Mouse (Mus musculus) heart, embryonic 15.5 days (tissue): Measurements from ENCODE around the gene Rbm8a. TPM values are rescaled to one million over a fixed set of nuclear protein-coding genes. Genes with fewer than 3 reads are reported as not detected.

Experiments
- ATAC-seq: fragments of 200-750 bp; cut with Nextera tagmentation; replicated peaks from 2 replicates; pipeline ENCODE4 v1.8.0; 2017; ENCODE audit warnings: low read depth, moderate TSS enrichment; ENCODE audit not compliant: insufficient number of reproducible peaks, insufficient read depth, low FRiP score
- H3K27ac ChIP-seq: fragments of 300-500 bp; sonication (generic); 2 replicates; pipeline ENCODE4 v1.5.1; 2015; ENCODE audit warnings: mild to moderate bottlenecking, inconsistent platforms
- H3K27me3 ChIP-seq: fragments of 300-500 bp; sonication (generic); 2 replicates; pipeline ENCODE4 v1.6.1; 2015; ENCODE audit warnings: inconsistent platforms
- H3K36me3 ChIP-seq: fragments of 300-500 bp; sonication (generic); 2 replicates; pipeline ENCODE4 v1.6.1; 2015; ENCODE audit warnings: mild to moderate bottlenecking, inconsistent platforms
- H3K4me1 ChIP-seq: fragments of 300-500 bp; sonication (generic); replicated peaks from 2 replicates; pipeline ENCODE4 v1.6.1; 2015; ENCODE audit warnings: inconsistent platforms
- H3K4me2 ChIP-seq: fragments of 300-500 bp; sonication (generic); 2 replicates; pipeline ENCODE4 v1.6.1; 2015; ENCODE audit warnings: inconsistent platforms, mild to moderate bottlenecking, moderate library complexity
- H3K4me3 ChIP-seq: fragments of 300-500 bp; sonication (generic); 2 replicates; pipeline ENCODE4 v1.5.1; 2015; ENCODE audit warnings: mild to moderate bottlenecking, inconsistent platforms
- H3K9ac ChIP-seq: fragments of 300-500 bp; sonication (generic); 2 replicates; pipeline ENCODE4 v1.6.1; 2015; ENCODE audit warnings: mild to moderate bottlenecking, inconsistent platforms
- H3K9me3 ChIP-seq: fragments of 300-500 bp; sonication (generic); replicated peaks from 2 replicates; pipeline ENCODE4 v1.6.1; 2016; ENCODE audit warnings: inconsistent platforms
- WGBS: fragments of 180-500 bp; shearing (Covaris S2); methylation state at CpG from one replicate; pipeline ENCODE4 v1.1.7; 2015; ENCODE audit warnings: mixed read lengths; 5-methylcytosine and 5-hydroxymethylcytosine counted together
- polyA plus RNA-seq: library from polyadenylated mRNA; unstranded; fragments of >200 nt; fragmentation: Nextera tagmentation; extraction: Ambion mirVana; gene quantifications from 2 replicates; pipeline ENCODE4 v1.2.1, GENCODE M21; 2015

Rbm8a gene
- polyA plus RNA-seq, 1 experiment from 2014 or later = 73.9 TPM

DNA sequence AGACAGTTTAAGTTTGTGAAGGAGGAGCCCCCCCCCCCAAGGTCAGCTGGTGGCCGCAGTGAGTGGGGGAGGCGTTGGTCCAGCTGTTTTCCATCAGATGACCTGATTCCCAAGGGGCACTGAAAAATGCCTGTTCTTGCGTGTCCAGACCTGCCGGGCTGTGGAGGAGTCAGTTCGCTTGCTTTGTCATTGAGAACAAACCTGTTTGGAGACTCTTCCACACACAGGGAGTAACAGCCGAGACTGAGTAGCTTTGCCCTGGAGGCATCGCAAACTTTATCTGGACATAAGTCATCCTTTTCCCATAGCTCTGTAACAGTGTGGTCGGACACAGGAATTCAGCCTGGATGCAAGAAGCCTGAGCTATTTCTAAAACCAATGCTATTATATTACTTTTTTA lies 44.7 kb downstream of the Rbm8a start:
- Histone ChIP-seq H3K4me1 (peaks cover 6% of the 10 kb centered on the region), H3K9me3 (no peaks in the 10 kb centered on the region), H3K9ac (no peak overlapping the region), H3K4me2 (no peak overlapping the region), H3K27ac (no peak overlapping the region), H3K4me3 (no peak overlapping the region), H3K27me3 (peaks cover 8% of the 10 kb centered on the region), H3K36me3 (no peaks in the 10 kb centered on the region)
- ATAC-seq = no peak
- 61% methylated on average over 8 of the region's 8 CpGs for WGBS

DNA sequence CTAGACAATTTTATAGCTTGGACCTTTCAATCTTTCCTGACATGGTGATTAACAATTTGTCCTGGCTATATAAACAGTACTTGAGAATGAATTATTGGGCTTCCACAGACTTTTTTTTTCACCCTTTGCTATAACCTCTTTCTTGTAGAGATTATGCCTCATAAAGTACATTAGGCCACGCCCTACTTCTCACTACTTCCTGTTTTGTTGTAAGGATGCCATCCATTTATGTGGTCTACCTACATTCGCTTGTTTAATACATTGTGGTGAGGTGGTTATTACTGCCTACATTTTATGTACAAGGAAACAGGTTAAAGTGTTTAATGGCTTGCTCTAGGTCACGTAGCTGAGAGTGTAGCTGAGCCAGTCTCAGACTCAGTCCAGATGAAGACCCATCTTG lies 45.4 kb downstream of the Rbm8a start:
- H3K27ac ChIP-seq = no peak overlapping the region
- no peak overlapping the region for H3K4me3 ChIP-seq
- no peaks in the 10 kb centered on the region for H3K9me3 ChIP-seq
- peaks cover 5% of the 10 kb centered on the region for H3K4me1 ChIP-seq
- no peak overlapping the region for H3K9ac ChIP-seq
- WGBS = 76% methylated on average over 3 of the region's 3 CpGs
- H3K36me3 ChIP-seq = no peaks in the 10 kb centered on the region
- peaks cover 14% of the 10 kb centered on the region for H3K27me3 ChIP-seq
- no peak overlapping the region for H3K4me2 ChIP-seq
- ATAC-seq = no peak

DNA sequence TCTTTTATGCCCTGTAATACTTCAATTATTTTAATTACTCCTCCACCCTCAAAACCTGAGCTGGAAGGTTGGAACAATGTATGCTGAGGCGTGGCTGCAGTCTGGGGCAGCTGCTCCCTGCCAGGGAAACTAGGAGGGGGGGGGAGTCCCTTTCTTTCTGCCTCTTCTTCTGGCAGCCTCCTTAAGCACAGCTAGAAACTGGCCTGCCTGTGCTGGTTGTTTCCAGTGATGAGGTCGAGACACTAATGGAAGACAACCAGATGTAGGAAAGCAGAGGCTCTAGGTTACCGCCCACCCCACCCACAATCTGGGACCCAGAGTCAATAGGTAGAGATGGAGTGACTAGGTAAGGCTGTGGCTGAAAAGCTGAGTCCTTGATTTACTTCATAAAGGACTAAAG lies 46.0 kb downstream of the Rbm8a start:
- no peak overlapping the region for H3K4me2 ChIP-seq
- H3K9me3 ChIP-seq = no peaks in the 10 kb centered on the region
- no peak for ATAC-seq
- 62% methylated on average over 3 of the region's 3 CpGs for WGBS
- H3K4me3 ChIP-seq = no peak overlapping the region
- no peak overlapping the region for H3K9ac ChIP-seq
- H3K36me3 ChIP-seq = no peaks in the 10 kb centered on the region
- no peak overlapping the region for H3K27ac ChIP-seq
- H3K4me1 ChIP-seq = peaks cover under 1% of the 10 kb centered on the region
- H3K27me3 ChIP-seq = peaks cover 19% of the 10 kb centered on the region

DNA sequence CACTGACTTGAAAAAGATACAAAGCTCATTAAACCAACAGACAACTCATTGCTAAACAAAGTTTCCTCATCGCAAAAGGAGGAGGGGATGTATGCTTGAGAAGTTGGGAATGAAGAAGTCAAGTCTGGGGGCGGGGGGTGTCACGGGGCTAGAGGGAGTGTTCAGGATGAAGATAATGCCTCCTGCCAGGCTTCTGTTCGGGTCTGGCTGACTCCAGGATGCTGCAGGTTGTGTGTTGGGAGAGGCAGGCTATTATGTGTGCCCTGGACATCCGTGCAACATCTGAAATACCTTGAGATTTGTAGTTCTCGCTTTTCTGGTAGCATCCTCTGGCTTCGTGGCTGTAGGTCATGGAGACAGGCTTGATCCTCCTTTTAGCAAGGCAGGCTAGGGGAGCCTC lies 48.7 kb downstream of the Rbm8a start:
- Histone ChIP-seq H3K4me1 (no peaks in the 10 kb centered on the region), H3K9ac (no peak overlapping the region), H3K9me3 (no peaks in the 10 kb centered on the region), H3K36me3 (no peaks in the 10 kb centered on the region), H3K27me3 (peaks cover 34% of the 10 kb centered on the region), H3K4me3 (no peak overlapping the region), H3K27ac (no peak overlapping the region), H3K4me2 (no peak overlapping the region)
- 64% methylated on average over 7 of the region's 7 CpGs for WGBS
- no peak for ATAC-seq

DNA sequence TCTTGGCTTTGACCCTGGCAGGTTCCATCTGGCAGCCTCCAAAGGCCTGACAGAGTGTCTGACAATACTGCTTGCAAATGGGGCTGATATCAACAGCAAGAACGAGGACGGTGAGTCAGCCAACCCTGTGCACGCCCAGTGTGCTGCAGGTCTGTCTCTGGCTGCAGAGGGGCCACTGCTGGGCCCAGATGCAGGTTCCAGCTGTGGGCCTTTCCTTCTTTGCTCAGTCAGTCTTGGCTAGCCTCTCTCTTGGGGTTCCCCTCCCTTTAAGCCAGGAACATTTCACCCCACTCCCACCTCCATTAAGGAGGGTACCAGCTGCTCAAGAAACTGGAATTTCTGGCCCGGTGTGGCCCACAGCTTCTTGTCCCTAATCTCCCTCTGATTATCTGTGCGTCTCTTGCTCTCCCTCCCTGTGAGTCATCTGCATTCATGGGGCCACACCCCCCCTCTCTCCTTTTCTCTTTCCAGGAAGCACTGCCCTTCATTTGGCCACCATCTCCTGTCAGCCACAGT lies 49.5 kb downstream of the Rbm8a start:
- Histone ChIP-seq H3K27me3 (peaks cover 41% of the 10 kb centered on the region), H3K36me3 (no peaks in the 10 kb centered on the region), H3K4me1 (no peaks in the 10 kb centered on the region), H3K4me3 (no peak overlapping the region), H3K9ac (no peak overlapping the region), H3K9me3 (no peaks in the 10 kb centered on the region), H3K4me2 (no peak overlapping the region), H3K27ac (no peak overlapping the region)
- WGBS = 22% methylated on average over 5 of the region's 5 CpGs
- ATAC-seq = no peak

DNA sequence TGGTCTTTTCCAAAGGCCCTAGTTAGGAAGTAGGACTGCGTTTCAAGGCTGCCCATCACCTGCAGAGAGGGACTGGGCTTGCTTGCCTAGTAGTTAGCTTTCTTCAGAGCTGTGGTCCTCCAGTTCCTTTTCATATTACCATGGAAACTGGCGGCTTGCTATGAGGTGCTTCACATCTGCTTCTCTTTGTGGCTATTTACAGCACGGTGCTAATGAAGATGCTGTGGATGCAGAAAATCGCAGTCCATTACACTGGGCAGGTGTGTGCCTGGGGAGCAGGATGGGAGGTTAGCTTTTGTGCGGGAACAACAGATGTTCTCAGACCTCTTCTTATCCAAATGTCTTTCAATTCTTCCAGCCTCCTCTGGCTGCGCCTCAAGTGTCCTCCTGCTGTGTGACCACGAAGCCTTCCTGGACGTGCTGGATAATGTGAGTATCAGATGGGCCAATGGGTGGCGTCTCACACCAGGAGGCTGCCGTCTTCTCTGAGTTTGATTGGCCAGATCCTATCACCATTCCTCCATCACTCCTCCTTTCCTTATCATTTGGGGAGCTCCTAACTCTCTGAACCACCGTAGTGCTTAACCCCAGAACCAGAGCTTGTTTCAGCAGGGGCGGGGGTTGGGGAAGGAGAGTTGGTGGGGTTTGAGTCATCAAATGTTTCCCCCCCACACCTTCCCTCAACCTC lies 50.7 kb downstream of the Rbm8a start:
- Histone ChIP-seq H3K27me3 (peaks cover 47% of the 10 kb centered on the region), H3K27ac (no peak overlapping the region), H3K4me2 (no peak overlapping the region), H3K9ac (no peak overlapping the region), H3K4me3 (no peak overlapping the region), H3K4me1 (peaks cover 8% of the 10 kb centered on the region), H3K36me3 (no peaks in the 10 kb centered on the region), H3K9me3 (no peaks in the 10 kb centered on the region)
- 24% methylated on average over 12 of the region's 12 CpGs for WGBS
- ATAC-seq = no peak

Other genes starting within 250 kb of the Rbm8a start
- 0.53 and 1.0 TPM in 2 replicates for gene BC107364, start 177.6 kb upstream of the Rbm8a start, polyA plus RNA-seq
- gene Hfe2, start 104.8 kb upstream of the Rbm8a start, polyA plus RNA-seq = 7.9 and 8.0 TPM in 2 replicates
- gene Txnip, start 72.0 kb upstream of the Rbm8a start, polyA plus RNA-seq = 206 and 208 TPM in 2 replicates
- 1.3 and 1.6 TPM in 2 replicates for gene Gm16253, start 52.9 kb upstream of the Rbm8a start, polyA plus RNA-seq
- gene Polr3gl, start 35.8 kb upstream of the Rbm8a start, polyA plus RNA-seq = 34.8 and 38.3 TPM in 2 replicates
- 6.7 TPM in 2 replicates for gene Ankrd34a, start 33.3 kb upstream of the Rbm8a start, polyA plus RNA-seq
- 5.3 and 5.5 TPM in 2 replicates for gene Lix1l, start 28.8 kb upstream of the Rbm8a start, polyA plus RNA-seq
- 35.5 and 37.6 TPM in 2 replicates for gene Pex11b, start 5.4 kb downstream of the Rbm8a start, polyA plus RNA-seq
- gene Gm42957, start 5.5 kb downstream of the Rbm8a start, polyA plus RNA-seq = 0.10 and 0.15 TPM in 2 replicates
- 1.00 and 1.2 TPM in 2 replicates for gene Itga10, start 15.7 kb downstream of the Rbm8a start, polyA plus RNA-seq
- 0.31 and 0.56 TPM in 2 replicates for gene Ankrd35, start 40.2 kb downstream of the Rbm8a start, polyA plus RNA-seq
- gene Pias3, start 66.5 kb downstream of the Rbm8a start, polyA plus RNA-seq = 33.2 and 43.7 TPM in 2 replicates
- gene Nudt17, start 78.6 kb downstream of the Rbm8a start, polyA plus RNA-seq = 6.6 and 7.0 TPM in 2 replicates
- 23.6 and 28.6 TPM in 2 replicates for gene Polr3c, start 97.7 kb downstream of the Rbm8a start, polyA plus RNA-seq
- 33.4 and 40.5 TPM in 2 replicates for gene Rnf115, start 97.7 kb downstream of the Rbm8a start, polyA plus RNA-seq
- 0.38 TPM in 1 of 2 replicates, not detected in the other for gene Pdzk1, start 199.4 kb downstream of the Rbm8a start, polyA plus RNA-seq
- gene Cd160, start 199.4 kb downstream of the Rbm8a start, polyA plus RNA-seq = 0.60 and 4.0 TPM in 2 replicates